Mouse (Mus musculus): ENCODE measurements around the gene Cep55.

Cep55 gene

GRCm38 (mm10) chr19:38054720-38055192 is at the start of gene Cep55:
TSS of gene Cep55 (plus strand) at chr19:38055011.
- peak; percentile 96 to 97 for DNase-seq

GRCm38 (mm10) chr19:38011379-38011778 is 43.4 kb upstream of the Cep55 start:
- no peak for DNase-seq

- no peak for DNase-seq
Observed at GRCm38 (mm10) chr19:38014443-38014842, 40.4 kb upstream of the Cep55 start.

GRCm38 (mm10) chr19:38015180-38015872 is 39.5 kb upstream of the Cep55 start:
- DNase-seq = peak; percentile 75 to 91

- DNase-seq = no peak
Observed at GRCm38 (mm10) chr19:38015873-38016254, 38.9 kb upstream of the Cep55 start.

- DNase-seq = no peak
Observed at GRCm38 (mm10) chr19:38022710-38023109, 32.1 kb upstream of the Cep55 start.

- no peak for DNase-seq
Observed at GRCm38 (mm10) chr19:38023603-38024002, 31.2 kb upstream of the Cep55 start.

GRCm38 (mm10) chr19:38025254-38026041 is 29.4 kb upstream of the Cep55 start:
- DNase-seq = peak; percentile 73 to 74

- DNase-seq = peak in 1 of 2 experiments; percentile 45
Observed at GRCm38 (mm10) chr19:38026211-38026624, 28.6 kb upstream of the Cep55 start.

- DNase-seq = no peak
Observed at GRCm38 (mm10) chr19:38027389-38027788, 27.4 kb upstream of the Cep55 start.

- peak; percentile 66 to 73 for DNase-seq
Observed at GRCm38 (mm10) chr19:38027881-38028521, 26.8 kb upstream of the Cep55 start.

- no peak for DNase-seq
Observed at GRCm38 (mm10) chr19:38029292-38029691, 25.5 kb upstream of the Cep55 start.

- DNase-seq = no peak
Observed at GRCm38 (mm10) chr19:38029871-38030270, 24.9 kb upstream of the Cep55 start.

- peak; percentile 75 to 87 for DNase-seq
Observed at GRCm38 (mm10) chr19:38030673-38031137, 24.1 kb upstream of the Cep55 start.

- no peak for DNase-seq
Observed at GRCm38 (mm10) chr19:38031144-38031543, 23.7 kb upstream of the Cep55 start.

- no peak for DNase-seq
Observed at GRCm38 (mm10) chr19:38032993-38033734, 21.6 kb upstream of the Cep55 start.

GRCm38 (mm10) chr19:38033735-38034057 is 21.1 kb upstream of the Cep55 start:
- no peak for DNase-seq

- no peak for DNase-seq
Observed at GRCm38 (mm10) chr19:38034696-38035095, 20.1 kb upstream of the Cep55 start.

- no peak for DNase-seq
Observed at GRCm38 (mm10) chr19:38035766-38036165, 19.0 kb upstream of the Cep55 start.

GRCm38 (mm10) chr19:38038267-38038666 is 16.5 kb upstream of the Cep55 start:
- peak in 1 of 2 experiments; percentile 63 for DNase-seq

- DNase-seq = peak; percentile 39 to 46
Observed at GRCm38 (mm10) chr19:38042261-38042722, 12.5 kb upstream of the Cep55 start.

- DNase-seq = peak; percentile 76 to 84
Observed at GRCm38 (mm10) chr19:38043281-38043981, 11.4 kb upstream of the Cep55 start, which contains the start of gene Myof. TSS of gene Myof (minus strand) at chr19:38043577.
